In the genomic region with DNA sequence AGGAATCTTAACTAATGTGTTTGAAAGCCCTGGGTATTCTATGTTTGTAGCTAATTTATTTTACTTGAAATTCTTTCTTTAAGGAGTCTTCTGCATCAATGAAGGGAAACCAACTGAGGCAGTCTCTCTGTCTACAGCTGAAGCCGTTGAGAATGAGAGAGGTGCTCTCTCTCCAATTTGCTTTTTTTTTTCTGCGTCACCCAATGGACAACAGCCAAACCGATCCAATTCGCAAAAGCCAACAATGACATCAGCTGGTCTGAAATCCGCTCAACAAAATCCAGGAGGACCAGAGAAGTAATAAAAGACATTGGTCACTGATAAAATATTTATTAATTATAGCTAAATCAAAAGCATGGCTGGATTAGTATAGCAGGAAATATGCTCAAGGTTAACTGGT, we compare ENCODE assay signal across 23 mouse cellular contexts. TPM values are rescaled to one million over a fixed set of nuclear protein-coding genes. Genes with fewer than 3 reads are reported as not detected.
DNase-seq lines count a peak whose midpoint lies in the region; ATAC-seq and TF ChIP-seq lines count a peak whose summit lies in the region.
"Had no signal": no experiment of that assay in that cellular context is flagged by ENCODE, and none has a peak within 500 bp of the region (broad histone marks: within the 10 kb centered on the region; RNA-seq: fewer than 3 reads in every experiment).

No protein-coding gene starts in this region.

- no peak for TF ChIP-seq CTCF in gastrocnemius, adult 2 months (IDR thresholded peaks at IDR 0.05)

- ATAC-seq in heart, embryonic 12.5 days (ENCODE audit: insufficient number of reproducible peaks, low FRiP score): no peak
- no peak for ATAC-seq in midbrain, embryonic 15.5 days (replicated peaks)
- ATAC-seq: forebrain, embryonic 15.5 days; inflammation-experienced regulatory T-cells, adult 6 months; liver, postnatal 0 days; lung, postnatal 0 days had no signal

- H3K9me3 ChIP-seq in heart, embryonic 12.5 days (replicated peaks): no peaks in the 10 kb centered on the region
- H3K9me3 ChIP-seq in midbrain, embryonic 15.5 days: no peaks in the 10 kb centered on the region
- H3K9me3 ChIP-seq: embryonic facial prominence, embryonic 13.5 days; forebrain, embryonic 15.5 days; hindbrain, embryonic 13.5 days; midbrain, embryonic 10.5 days had no signal

- DNase-seq in cerebellum, postnatal 10 days: peak; percentile 32 to 48
- no peak for DNase-seq in cerebellum, adult 9-11 months
- peak; percentile 76 to 78 for DNase-seq in heart, adult 18-20 months
- DNase-seq in gastrocnemius, adult 2 months: peak; percentile 53
- peak; percentile 20 to 61 for DNase-seq in heart, postnatal 14 days
- DNase-seq in layer of hippocampus, adult 8-10 months (ENCODE audit: low spot score in 2 of 2): no peak
- DNase-seq: adrenal gland, postnatal 14 days; cerebellum, postnatal 25 days; kidney, adult 2 months; left cerebral cortex, postnatal 4 days; liver, postnatal 0 days; thymus, postnatal 25 days had no signal

- 0 out of 2 replicates have a peak, but pooled peaks cover 6% of the 10 kb centered on the region for H3K27me3 ChIP-seq in heart, embryonic 12.5 days (replicated peaks)
- no peaks in the 10 kb centered on the region for H3K27me3 ChIP-seq in midbrain, embryonic 15.5 days (replicated peaks)
- H3K27me3 ChIP-seq: embryonic facial prominence, embryonic 13.5 days; forebrain, embryonic 15.5 days; hindbrain, embryonic 13.5 days had no signal

- H3K4me3 ChIP-seq in heart, embryonic 12.5 days: no peak overlapping the region
- no peak overlapping the region for H3K4me3 ChIP-seq in gastrocnemius, adult 2 months
- no peak overlapping the region for H3K4me3 ChIP-seq in midbrain, embryonic 15.5 days
- H3K4me3 ChIP-seq: embryonic facial prominence, embryonic 13.5 days; forebrain, embryonic 15.5 days; hindbrain, embryonic 13.5 days; left cerebral cortex, adult 2 months; midbrain, embryonic 10.5 days had no signal

- H3K36me3 ChIP-seq in heart, embryonic 12.5 days: no peaks in the 10 kb centered on the region
- no peaks in the 10 kb centered on the region for H3K36me3 ChIP-seq in midbrain, embryonic 15.5 days (replicated peaks)
- H3K36me3 ChIP-seq: embryonic facial prominence, embryonic 13.5 days; forebrain, embryonic 15.5 days; hindbrain, embryonic 13.5 days; midbrain, embryonic 10.5 days had no signal

- 83% methylated on average over 5 of the region's 5 CpGs for WGBS in heart, embryonic 12.5 days
- WGBS in midbrain, embryonic 15.5 days: 81% methylated on average over 5 of the region's 5 CpGs

- H3K4me1 ChIP-seq in heart, embryonic 12.5 days (replicated peaks): peaks cover 10% of the 10 kb centered on the region; the same call in 1 of the 2 replicates
- no peaks in the 10 kb centered on the region for H3K4me1 ChIP-seq in midbrain, embryonic 15.5 days
- H3K4me1 ChIP-seq: forebrain, embryonic 15.5 days; midbrain, embryonic 10.5 days had no signal

- H3K27ac ChIP-seq in heart, embryonic 12.5 days (ENCODE audit: poor library complexity, severe bottlenecking): no peak overlapping the region
- peak overlapping the region; percentile 28; the same call in 1 of the 2 replicates for H3K27ac ChIP-seq in gastrocnemius, adult 2 months
- H3K27ac ChIP-seq in midbrain, embryonic 15.5 days: no peak overlapping the region
- H3K27ac ChIP-seq: embryonic facial prominence, embryonic 13.5 days; forebrain, embryonic 15.5 days; hindbrain, embryonic 13.5 days; kidney, postnatal 0 days; left cerebral cortex, adult 2 months; midbrain, embryonic 10.5 days had no signal

- no peak overlapping the region for H3K4me2 ChIP-seq in heart, embryonic 12.5 days
- H3K4me2 ChIP-seq in midbrain, embryonic 15.5 days: no peak overlapping the region
- H3K4me2 ChIP-seq: embryonic facial prominence, embryonic 13.5 days; forebrain, embryonic 15.5 days; hindbrain, embryonic 13.5 days had no signal

- intact Hi-C loops in gastrocnemius, adult 2 months (cut with DNase I): no loop called here
- intact Hi-C loops in heart, postnatal 14 days (cut with DNase I): no loop called here

- no peak overlapping the region for H3K9ac ChIP-seq in heart, embryonic 12.5 days
- H3K9ac ChIP-seq in midbrain, embryonic 15.5 days: no peak overlapping the region
- H3K9ac ChIP-seq: embryonic facial prominence, embryonic 13.5 days; forebrain, embryonic 15.5 days; hindbrain, embryonic 13.5 days; liver, postnatal 0 days had no signal

RNA-seq across cellular contexts. Expression of a gene that starts 26.5 kb away (rescaled TPM):
- 1 to 10 TPM; 2.8 to 3.5 TPM for total RNA-seq in heart, adult 18-20 months (2021)
- 1.3 and 1.6 TPM in 2 replicates for polyA plus RNA-seq in heart, embryonic 12.5 days (2016; fragmentation: Nextera tagmentation; extraction: Ambion mirVana)
- 1 to 10 TPM; 1.5 to 1.9 TPM for total RNA-seq in gastrocnemius, adult 2 months (2021)
- total RNA-seq in heart, postnatal 14 days (2021): 10 to 100 TPM; 10.4 to 10.5 TPM
- 0.15 and 0.23 TPM in 2 replicates for polyA plus RNA-seq in midbrain, embryonic 15.5 days (2015; fragmentation: Nextera tagmentation; extraction: Ambion mirVana)
- under 1 TPM; 0.43 to 0.74 (median 0.52) TPM for total RNA-seq in layer of hippocampus, adult 8-10 months (2022)
- polyA plus RNA-seq: small intestine, adult 2 months had no signal

Comparison
In these comparisons a context has a peak if more than half of its experiments do, and no peak if none do; other contexts are left out.
1. DNase-seq: peak in cerebellum, postnatal 10 days (2 of 2), heart, adult 18-20 months (2 of 2), gastrocnemius, adult 2 months (single experiment) and heart, postnatal 14 days (2 of 2); none in cerebellum, adult 9-11 months (single experiment) and layer of hippocampus, adult 8-10 months (0 of 2).